Mouse (Mus musculus): ENCODE results near the gene Dync2li1.

Dync2li1 gene

GRCm38 (mm10) chr17:84689316-84689715 is 63.0 kb downstream of the Dync2li1 start:
- no peak for DNase-seq

- DNase-seq: no peak
These were observed 63.8 kb downstream of the Dync2li1 start for GRCm38 (mm10) chr17:84690111-84690510.

- DNase-seq: no peak
These were observed 67.4 kb downstream of the Dync2li1 start for GRCm38 (mm10) chr17:84693741-84694140.

GRCm38 (mm10) chr17:84696537-84696936 is 70.2 kb downstream of the Dync2li1 start:
- DNase-seq: no peak

- DNase-seq: peak; percentile 76
These were observed 72.4 kb downstream of the Dync2li1 start for GRCm38 (mm10) chr17:84698727-84699126.

Data from embryo, embryonic 11 days (tissue).